Mouse (Mus musculus) bone marrow, adult 2 months (tissue): ENCODE results near the gene Olfr913. TPM values are rescaled to one million over a fixed set of nuclear protein-coding genes. Genes with fewer than 3 reads are reported as not detected.

Experiments used
- H3K27ac ChIP-seq: fragments of 200-500 bp; 2 replicates; pipeline ENCODE4 v1.5.1; 2012; ENCODE audit warnings: low read depth, mild to moderate bottlenecking, control low read depth, inconsistent platforms, low read length; ENCODE audit not compliant: control insufficient read depth, poor library complexity, insufficient read depth
- H3K4me1 ChIP-seq: fragments of 200-500 bp; 2 replicates; pipeline ENCODE4 v1.6.1; 2011; ENCODE audit warnings: low read length; ENCODE audit not compliant: control insufficient read depth, insufficient read depth
- H3K4me3 ChIP-seq: fragments of 200-500 bp; replicated peaks from 2 replicates; pipeline ENCODE3; 2011; ENCODE audit warnings: mild to moderate bottlenecking, low read depth, low read length, control low read depth; ENCODE audit not compliant: control insufficient read depth
- CTCF ChIP-seq: fragments of 200-500 bp; IDR thresholded peaks from 2 replicates; pipeline ENCODE4 v1.5.1; 2011; ENCODE audit warnings: low read length, control low read depth; ENCODE audit not compliant: control insufficient read depth, insufficient read depth
- POLR2A ChIP-seq: fragments of 200-500 bp; IDR thresholded peaks from 2 replicates; pipeline ENCODE4 v1.6.1; 2011; ENCODE audit warnings: low read depth, mild to moderate bottlenecking, control low read depth, low read length, borderline replicate concordance; ENCODE audit not compliant: control insufficient read depth
- WGBS: fragments of 180-500 bp; shearing (Covaris S2); methylation state at CpG from one replicate; pipeline ENCODE4 v1.1.7; 2018; 5-methylcytosine and 5-hydroxymethylcytosine counted together
- polyA plus RNA-seq: library from polyadenylated mRNA; stranded (reverse); fragments of >200 nt; gene quantifications from 2 replicates; pipeline ENCODE4 v1.2.4, GENCODE M21; 2011; ENCODE audit warnings: low replicate concordance; ENCODE audit not compliant: missing spikeins, insufficient read depth, insufficient read length

The Olfr913 gene
- not detected in 2 replicates for polyA plus RNA-seq

DNA sequence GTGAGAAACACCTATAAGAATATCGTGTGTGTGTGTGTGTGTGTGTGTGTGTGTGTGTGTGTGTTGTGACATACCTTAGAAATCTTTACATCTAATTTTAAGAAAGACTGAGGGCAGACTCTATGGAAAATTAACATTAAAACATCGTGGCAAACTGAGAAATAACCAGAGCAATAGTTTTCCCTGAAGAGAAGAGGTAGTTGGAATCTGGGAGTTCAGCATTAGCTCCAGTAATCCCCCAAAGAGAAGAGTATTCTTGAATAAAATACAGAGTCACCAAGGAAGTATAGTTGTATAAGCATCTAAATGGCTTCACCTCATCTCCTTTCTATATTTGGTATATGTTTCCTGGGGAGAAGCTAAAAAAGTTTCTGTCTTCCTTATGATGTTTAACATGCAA, at the start of gene Olfr913:
Olfr913 (plus strand) TSS at position 301 of the 400 bp plus-strand sequence.
- H3K4me1 ChIP-seq: no peaks in the 10 kb centered on the region
- no peak within 1 kb of the TSS for H3K27ac ChIP-seq
- 29% methylated on average over 2 of the region's 2 CpGs for WGBS
- no peak within 1 kb of the TSS for H3K4me3 ChIP-seq
- TF ChIP-seq CTCF: no peak

DNA sequence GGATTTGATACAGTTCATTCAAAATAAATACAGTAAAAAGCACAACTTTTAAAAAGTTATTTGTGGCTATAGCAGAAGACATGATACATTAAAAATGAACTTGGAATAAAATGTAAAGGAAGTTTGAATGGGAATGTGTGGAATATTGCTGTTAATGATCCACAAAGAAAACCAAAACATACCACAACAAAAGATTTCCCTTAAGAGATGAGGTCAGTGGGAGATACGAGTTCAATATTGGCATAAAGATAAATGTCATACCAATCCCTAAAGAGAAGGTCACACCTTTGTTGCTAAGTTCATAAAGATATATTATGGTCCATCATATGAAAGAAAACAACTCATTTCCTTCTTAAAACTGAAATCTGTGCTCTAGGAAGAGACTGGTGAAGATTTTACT, 12.7 kb upstream of the Olfr913 start, which contains the start of gene Olfr912:
Olfr912 (plus strand) TSS at position 301 of the 400 bp plus-strand sequence.
- no peak for TF ChIP-seq CTCF
- no peak for TF ChIP-seq POLR2A
- WGBS: 63% methylated on average over 1 of the region's 1 CpGs
- H3K4me1 ChIP-seq: no peaks in the 10 kb centered on the region
- H3K27ac ChIP-seq: no peak within 1 kb of the TSS
- H3K4me3 ChIP-seq: no peak within 1 kb of the TSS

DNA sequence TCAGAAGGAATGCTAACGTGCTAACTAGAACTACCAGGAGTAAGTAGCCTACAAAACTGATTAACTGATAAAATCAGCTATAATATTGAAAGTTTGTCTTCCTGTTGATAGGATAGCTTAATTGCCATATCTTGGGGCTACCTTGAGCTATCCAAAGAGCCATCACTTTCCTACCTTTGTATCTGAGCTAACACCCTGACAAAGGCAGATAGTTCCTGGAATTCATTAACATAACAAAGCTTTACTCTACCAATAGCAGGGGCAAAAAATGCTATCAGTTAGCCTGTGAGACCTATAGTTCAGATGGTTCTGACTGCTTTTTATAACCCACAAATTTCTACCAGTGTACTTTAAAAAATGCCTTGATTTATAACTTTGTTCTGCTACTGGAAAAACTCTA, 1.5 kb upstream of the Olfr913 start:
- 71% methylated on average over 1 of the region's 1 CpGs for WGBS
- Histone ChIP-seq H3K4me1 (no peaks in the 10 kb centered on the region), H3K27ac (no peak overlapping the region), H3K4me3 (no peak overlapping the region)
- no peak for TF ChIP-seq CTCF
- no peak for TF ChIP-seq POLR2A

DNA sequence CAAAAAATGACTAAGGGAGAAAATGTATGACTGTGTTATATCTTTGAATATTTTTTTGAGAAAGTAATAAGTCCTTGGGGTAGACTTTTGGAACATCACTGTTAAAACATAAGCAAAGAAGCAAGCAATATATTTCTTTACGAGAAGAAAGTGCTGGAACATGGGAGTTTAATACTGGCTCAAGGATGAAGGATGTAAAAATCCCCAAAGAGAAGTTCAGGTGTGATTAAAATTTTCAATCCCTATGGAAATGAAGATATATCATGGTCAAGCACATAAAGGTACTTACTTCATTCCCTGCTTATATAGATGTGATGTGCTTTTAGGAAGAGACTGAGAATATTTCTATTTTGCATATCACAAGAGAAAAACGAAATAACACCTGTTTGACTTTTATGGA, 12.2 kb downstream of the Olfr913 start, which contains the start of gene Olfr914:
Olfr914 (plus strand) TSS at position 301 of the 400 bp plus-strand sequence.
- no peaks in the 10 kb centered on the region for H3K4me1 ChIP-seq
- no peak within 1 kb of the TSS for H3K27ac ChIP-seq
- 45% methylated on average over 2 of the region's 2 CpGs for WGBS
- H3K4me3 ChIP-seq: no peak within 1 kb of the TSS
- TF ChIP-seq POLR2A (no peak), CTCF (no peak)

DNA sequence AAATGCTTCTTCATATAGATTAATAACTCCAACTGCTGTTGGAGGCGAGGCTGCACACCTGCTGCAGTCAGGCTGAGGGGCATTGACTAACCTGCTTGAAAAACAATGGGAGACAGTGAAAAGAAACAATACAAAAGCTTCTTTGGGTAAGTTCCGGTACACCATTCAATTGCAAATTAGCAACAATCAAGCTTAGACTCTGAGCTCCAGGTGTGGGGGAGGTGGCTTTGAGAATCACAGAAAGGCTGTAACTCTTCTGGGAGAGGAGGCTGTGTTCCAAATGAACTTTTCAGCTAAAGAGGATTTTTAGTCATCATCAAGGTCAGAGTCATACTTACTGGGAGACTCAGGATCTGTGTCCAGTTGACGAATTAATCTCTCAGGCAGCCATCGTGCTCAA, 39.8 kb downstream of the Olfr913 start:
- no peak overlapping the region for H3K4me3 ChIP-seq
- no peak overlapping the region for H3K27ac ChIP-seq
- no peaks in the 10 kb centered on the region for H3K4me1 ChIP-seq
- WGBS: 74% methylated on average over 4 of the region's 4 CpGs
- TF ChIP-seq CTCF (no peak), POLR2A (no peak)

Other genes starting within 250 kb of the Olfr913 start
- not detected in 2 replicates for gene Olfr898, start 244.3 kb upstream of the Olfr913 start, polyA plus RNA-seq
- not detected in 2 replicates for gene Olfr250, start 225.9 kb upstream of the Olfr913 start, polyA plus RNA-seq
- gene Olfr251, start 215.7 kb upstream of the Olfr913 start, polyA plus RNA-seq: not detected in 2 replicates
- gene Olfr147, start 191.1 kb upstream of the Olfr913 start, polyA plus RNA-seq: not detected in 2 replicates
- not detected in 2 replicates for gene Olfr901, start 163.3 kb upstream of the Olfr913 start, polyA plus RNA-seq
- not detected in 2 replicates for gene Olfr902, start 145.1 kb upstream of the Olfr913 start, polyA plus RNA-seq
- gene Olfr904, start 129.6 kb upstream of the Olfr913 start, polyA plus RNA-seq: not detected in 2 replicates
- gene Olfr905, start 121.7 kb upstream of the Olfr913 start, polyA plus RNA-seq: 0.72 and 2.0 TPM in 2 replicates
- not detected in 2 replicates for gene Olfr906, start 105.7 kb upstream of the Olfr913 start, polyA plus RNA-seq
- 0.70 TPM in 1 of 2 replicates, not detected in the other for gene Olfr907, start 97.0 kb upstream of the Olfr913 start, polyA plus RNA-seq
- 0.55 TPM in 1 of 2 replicates, not detected in the other for gene Olfr911-ps1, start 71.2 kb upstream of the Olfr913 start, polyA plus RNA-seq
- gene Olfr910, start 54.9 kb upstream of the Olfr913 start, polyA plus RNA-seq: not detected in 2 replicates
- gene Olfr912, start 12.6 kb upstream of the Olfr913 start, polyA plus RNA-seq: 0.23 TPM in 1 of 2 replicates, not detected in the other
- gene Olfr914, start 12.3 kb downstream of the Olfr913 start, polyA plus RNA-seq: 1.0 TPM in 1 of 2 replicates, not detected in the other
- not detected in 2 replicates for gene Olfr916, start 67.1 kb downstream of the Olfr913 start, polyA plus RNA-seq
- gene Olfr917, start 73.1 kb downstream of the Olfr913 start, polyA plus RNA-seq: not detected in 2 replicates
- gene Olfr918, start 81.8 kb downstream of the Olfr913 start, polyA plus RNA-seq: not detected in 2 replicates
- not detected in 2 replicates for gene Olfr919, start 110.9 kb downstream of the Olfr913 start, polyA plus RNA-seq
- 6.4 and 8.9 TPM in 2 replicates for gene Vwa5a, start 125.5 kb downstream of the Olfr913 start, polyA plus RNA-seq
- gene Olfr920, start 159.5 kb downstream of the Olfr913 start, polyA plus RNA-seq: not detected in 2 replicates
- not detected in 2 replicates for gene Olfr921, start 180.3 kb downstream of the Olfr913 start, polyA plus RNA-seq
- not detected in 2 replicates for gene Olfr922, start 221.9 kb downstream of the Olfr913 start, polyA plus RNA-seq
- gene Olfr923, start 233.8 kb downstream of the Olfr913 start, polyA plus RNA-seq: not detected in 2 replicates